Mouse (Mus musculus): ENCODE data around the gene Tm7sf2.

- TF ChIP-seq ZNF384 (IDR thresholded peaks at IDR 0.05; ENCODE audit: low read depth, low read length), result no peak
- TF ChIP-seq HCFC1 (IDR thresholded peaks at IDR 0.05; ENCODE audit: borderline replicate concordance, insufficient read depth, low read length), result no peak
- no peak for TF ChIP-seq CHD2 (IDR thresholded peaks at IDR 0.05; ENCODE audit: low read depth, low read length)
- no peak for TF ChIP-seq ZC3H11A (IDR thresholded peaks at IDR 0.05; ENCODE audit: borderline replicate concordance, low read depth, low read length)
- no peak for TF ChIP-seq MAFK (IDR thresholded peaks at IDR 0.05; ENCODE audit: insufficient read depth, low read depth, low read length)
These were observed 11.5 kb downstream of the Tm7sf2 start for GRCm38 (mm10) chr19:6056696-6057095.

Measured in ES-E14 (cell line).